Mouse (Mus musculus) G1E (cell line): ENCODE data around the gene Arhgap22.

ENCODE experiments used
- CTCF ChIP-seq: IDR thresholded peaks from 2 replicates; pipeline ENCODE4 v1.5.1; 2012; ENCODE audit warnings: low read depth, low read length, inconsistent platforms, mixed read lengths
- GATA1 ChIP-seq: IDR thresholded peaks from 2 replicates; pipeline ENCODE4 v1.6.1; 2012; ENCODE audit warnings: borderline replicate concordance, low read length, inconsistent platforms, mixed read lengths
- POLR2AphosphoS5 ChIP-seq: IDR thresholded peaks from 2 replicates; pipeline ENCODE4 v1.6.1; 2012; ENCODE audit warnings: low read depth, low read length, inconsistent platforms; ENCODE audit not compliant: insufficient replicate concordance
- TAL1 ChIP-seq: conservative IDR thresholded peaks from 2 replicates; pipeline ENCODE4 v1.6.1; 2012; ENCODE audit warnings: low read depth, low read length, inconsistent platforms, mixed read lengths

- TF ChIP-seq GATA1 (no peak), CTCF (peak; percentile 18; the same call in 1 of the 2 replicates), TAL1 (no peak), POLR2AphosphoS5 (no peak)
These were observed 99.8 kb downstream of the Arhgap22 start for GRCm38 (mm10) chr14:33313624-33314023.
